Comparison of ENCODE assay signal across 21 mouse cellular contexts in the genomic region with DNA sequence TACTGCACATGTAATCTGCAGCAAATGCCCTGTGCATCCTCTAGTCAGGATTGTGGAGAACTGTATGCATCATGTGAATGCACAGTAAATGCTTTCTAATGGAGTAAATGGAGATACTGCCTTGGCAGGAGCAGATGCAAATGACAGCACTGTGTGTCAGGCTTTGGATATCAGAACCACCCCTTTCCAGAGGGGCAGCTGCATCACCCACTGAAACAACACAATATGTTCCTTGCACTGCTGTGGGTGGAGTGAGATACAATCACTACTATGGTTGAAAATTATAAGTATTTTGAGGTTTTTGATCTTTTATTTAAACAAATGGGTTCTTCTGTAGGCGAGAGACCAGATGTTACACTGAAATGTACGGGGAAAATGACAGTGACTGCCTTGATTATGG.
DNase-seq lines count a peak whose midpoint lies in the region.
"Had no signal": no experiment of that assay in that cellular context is flagged by ENCODE, and none has a peak within 500 bp of the region (broad histone marks: within the 10 kb centered on the region; RNA-seq: fewer than 3 reads in every experiment).

No protein-coding gene starts in this region.

- DNase-seq in layer of hippocampus, adult 18-20 months (ENCODE audit: low spot score in 2 of 2): peak; percentile 26 to 53
- DNase-seq in layer of hippocampus, postnatal 14 days (ENCODE audit: low spot score in 2 of 2): no peak
- peak; percentile 46 for DNase-seq in right cerebral cortex, adult 18-20 months
- DNase-seq in right cerebral cortex, postnatal 10 days (ENCODE audit: low spot score in 2 of 2): no peak
- peak; percentile 25 for DNase-seq in layer of hippocampus, adult 9-10 months (ENCODE audit: low spot score)
- DNase-seq in right cerebral cortex, postnatal 36 days (ENCODE audit: low spot score in 2 of 2): peak; percentile 4 to 43
- no peak for DNase-seq in cerebellum, postnatal 36 days
- DNase-seq: adrenal gland, postnatal 25 days; B cell, adult 2 months; cerebellum, adult 2 months; cerebellum, postnatal 14 days; forebrain, postnatal 0 days; gastrocnemius, postnatal 10 days; kidney, adult 18-20 months; kidney, postnatal 25 days; lung, embryonic 14.5 days; lung, postnatal 14 days; retina, postnatal 1 day; spleen, adult 18-20 months; thymus, adult 18-20 months; thymus, postnatal 25 days had no signal

Comparison
In these comparisons a context has a peak if more than half of its experiments do, and no peak if none do; other contexts are left out.
1. DNase-seq: peak in layer of hippocampus, adult 18-20 months (2 of 2), right cerebral cortex, adult 18-20 months (single experiment), layer of hippocampus, adult 9-10 months (single experiment) and right cerebral cortex, postnatal 36 days (2 of 2); none in layer of hippocampus, postnatal 14 days (0 of 2), right cerebral cortex, postnatal 10 days (0 of 2) and cerebellum, postnatal 36 days (0 of 2).